Mouse (Mus musculus) lung, postnatal 0 days (tissue): ENCODE results near the gene Pck1.

ENCODE experiments used
- CTCF ChIP-seq: IDR thresholded peaks from 2 replicates; pipeline ENCODE4 v1.5.1; 2016; ENCODE audit warnings: antibody characterized with exemption, mild to moderate bottlenecking
- EP300 ChIP-seq: IDR thresholded peaks from 2 replicates; pipeline ENCODE4 v1.6.1; 2016; ENCODE audit warnings: antibody characterized with exemption, mild to moderate bottlenecking, control low read depth

DNA sequence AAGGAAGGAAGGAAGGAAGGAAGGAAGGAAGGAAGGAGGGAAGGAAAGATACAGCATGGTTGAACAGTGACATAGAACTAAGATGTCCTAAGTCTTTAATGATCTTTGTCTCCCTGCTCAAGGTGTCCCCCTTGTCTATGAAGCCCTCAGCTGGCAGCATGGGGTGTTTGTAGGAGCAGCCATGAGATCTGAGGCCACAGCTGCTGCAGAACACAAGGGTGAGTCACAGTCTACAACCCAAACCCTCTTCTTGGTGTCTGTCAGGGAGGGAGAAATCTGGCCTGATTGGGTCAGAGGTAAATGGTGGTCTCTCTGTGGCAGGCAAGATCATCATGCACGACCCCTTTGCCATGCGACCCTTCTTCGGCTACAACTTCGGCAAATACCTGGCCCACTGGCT lies 5.0 kb downstream of the Pck1 start:
- no peak for TF ChIP-seq CTCF
- TF ChIP-seq EP300, result no peak
